Mouse (Mus musculus): ENCODE measurements around the gene Gnai1. TPM values are rescaled to one million over a fixed set of nuclear protein-coding genes. Genes with fewer than 3 reads are reported as not detected.

Gnai1 gene
- polyA plus RNA-seq, 1 experiment: not detected

DNA sequence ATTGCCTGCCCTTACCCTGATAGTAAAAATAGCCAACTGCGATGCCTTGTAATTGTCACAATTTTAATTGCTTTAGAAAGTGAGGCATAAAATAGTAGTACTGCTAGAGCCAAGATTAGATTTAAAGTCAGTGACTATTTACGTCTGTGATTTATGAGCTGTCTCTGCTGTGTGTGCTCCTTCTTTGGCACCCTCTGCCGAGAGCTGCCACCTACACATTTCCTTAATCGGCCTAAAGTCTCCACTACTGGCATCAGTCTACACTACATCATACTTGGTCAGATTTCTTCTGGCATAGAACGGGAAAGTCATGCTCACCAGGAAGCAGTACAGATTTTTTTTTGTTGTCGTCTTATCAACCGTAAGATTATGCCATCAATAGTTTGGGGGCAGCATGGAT is 131.3 kb downstream of the Gnai1 start:
- Histone ChIP-seq H3K4me3 (ENCODE audit: insufficient read depth, low read length) (no peak overlapping the region), H3K4me1 (ENCODE audit: control insufficient read depth, insufficient read depth, low read length) (no peaks in the 10 kb centered on the region), H3K27ac (ENCODE audit: insufficient read depth, low read depth, low read length) (no peak overlapping the region)
- TF ChIP-seq CTCF (IDR thresholded peaks at IDR 0.05; ENCODE audit: low read depth, low read length): no peak
- TF ChIP-seq POLR2A (IDR thresholded peaks at IDR 0.05; ENCODE audit: borderline replicate concordance, low read depth, low read length): no peak

DNA sequence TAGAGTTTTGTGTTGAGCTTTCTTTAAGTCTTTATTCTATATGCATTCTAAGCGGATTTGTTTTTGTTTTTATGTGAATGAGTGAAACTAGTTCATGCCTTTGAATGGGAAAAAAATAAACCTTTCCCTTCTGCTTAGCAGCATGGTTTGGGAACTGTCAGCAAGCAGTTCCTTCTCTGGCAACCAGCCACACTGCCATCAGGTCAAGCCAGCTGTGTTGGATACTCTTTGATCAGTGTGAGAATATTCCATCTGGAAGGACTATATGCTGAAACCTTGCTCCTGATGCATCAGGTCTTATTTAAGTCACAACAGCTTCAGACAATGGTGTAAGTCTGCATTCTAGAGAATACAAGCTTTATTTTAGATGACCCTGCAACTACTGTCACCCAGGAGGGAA is 139.3 kb downstream of the Gnai1 start:
- H3K4me3 ChIP-seq (ENCODE audit: insufficient read depth, low read length): no peak overlapping the region
- no peak for TF ChIP-seq CTCF (IDR thresholded peaks at IDR 0.05; ENCODE audit: low read depth, low read length)
- no peak for TF ChIP-seq POLR2A (IDR thresholded peaks at IDR 0.05; ENCODE audit: borderline replicate concordance, low read depth, low read length)
- H3K27ac ChIP-seq (ENCODE audit: insufficient read depth, low read depth, low read length): no peak overlapping the region
- H3K4me1 ChIP-seq (ENCODE audit: control insufficient read depth, insufficient read depth, low read length): no peaks in the 10 kb centered on the region

DNA sequence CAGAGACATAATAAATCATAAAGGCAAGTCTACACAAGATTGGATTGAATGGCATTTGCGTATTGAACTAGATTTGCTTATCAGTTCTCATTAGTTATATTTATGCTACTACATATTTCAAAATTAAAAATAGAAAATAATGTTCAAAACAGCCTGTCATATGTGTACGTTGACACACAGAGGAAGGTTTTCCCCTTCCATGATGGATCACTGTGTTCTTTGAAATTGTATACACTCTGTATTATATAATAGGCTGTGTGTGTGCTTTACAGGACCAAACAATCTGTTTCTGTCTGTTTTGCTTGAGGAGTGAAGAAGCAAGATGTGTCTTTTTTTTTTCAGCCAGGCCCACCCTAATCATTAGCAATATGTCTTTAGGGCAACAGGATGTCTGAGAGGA is 141.9 kb downstream of the Gnai1 start:
- Histone ChIP-seq H3K4me1 (ENCODE audit: control insufficient read depth, insufficient read depth, low read length) (no peaks in the 10 kb centered on the region), H3K27ac (ENCODE audit: insufficient read depth, low read depth, low read length) (no peak overlapping the region), H3K4me3 (ENCODE audit: insufficient read depth, low read length) (no peak overlapping the region)
- TF ChIP-seq POLR2A (IDR thresholded peaks at IDR 0.05; ENCODE audit: borderline replicate concordance, low read depth, low read length) (no peak), CTCF (IDR thresholded peaks at IDR 0.05; ENCODE audit: low read depth, low read length) (no peak)

DNA sequence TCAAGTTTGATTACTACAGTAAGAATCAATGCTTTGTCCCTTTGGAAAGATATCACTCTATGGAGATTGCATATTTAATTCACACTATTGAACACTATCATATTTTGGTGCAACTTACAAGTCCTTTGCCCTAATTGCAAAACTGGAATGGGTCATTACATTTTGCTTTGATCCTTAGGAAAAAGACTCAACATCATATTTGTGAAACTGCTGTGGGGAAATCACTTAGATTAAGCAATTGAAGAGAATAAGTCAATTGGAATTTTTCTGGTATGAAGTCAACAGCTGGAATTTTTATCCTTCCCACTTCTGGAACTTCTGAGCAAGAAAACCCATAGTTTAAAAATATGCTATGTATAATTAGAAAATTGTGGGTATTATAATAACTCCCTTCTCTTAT is 142.3 kb downstream of the Gnai1 start:
- no peak for TF ChIP-seq POLR2A (IDR thresholded peaks at IDR 0.05; ENCODE audit: borderline replicate concordance, low read depth, low read length)
- no peak for TF ChIP-seq CTCF (IDR thresholded peaks at IDR 0.05; ENCODE audit: low read depth, low read length)
- Histone ChIP-seq H3K4me3 (ENCODE audit: insufficient read depth, low read length) (no peak overlapping the region), H3K4me1 (ENCODE audit: control insufficient read depth, insufficient read depth, low read length) (no peaks in the 10 kb centered on the region), H3K27ac (ENCODE audit: insufficient read depth, low read depth, low read length) (no peak overlapping the region)
